Mouse (Mus musculus): ENCODE measurements around the gene Tekt1. TPM values are rescaled to one million over a fixed set of nuclear protein-coding genes. Genes with fewer than 3 reads are reported as not detected.

Tekt1 gene
- polyA plus RNA-seq, 1 experiment, result not detected

DNA sequence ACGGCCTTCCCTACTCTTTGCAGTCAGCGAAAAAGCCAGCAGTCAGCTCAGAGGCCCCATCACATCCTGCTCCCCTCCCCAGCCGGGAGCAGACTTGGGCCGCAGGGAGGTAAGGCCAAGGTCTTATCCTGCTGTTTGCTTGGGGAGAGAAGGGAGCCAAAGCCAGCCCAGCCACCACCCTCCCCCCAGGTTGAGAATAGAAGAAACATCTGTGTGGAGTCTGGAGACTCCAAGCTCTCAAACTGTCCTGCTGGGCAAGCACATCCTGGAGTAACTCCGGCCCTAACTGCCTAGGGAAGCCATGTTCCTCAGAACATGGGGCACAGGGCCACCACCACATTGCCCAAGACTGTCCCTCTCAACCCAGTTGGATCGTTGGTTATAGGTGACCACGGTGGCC lies 34.4 kb upstream of the Tekt1 start:
- Histone ChIP-seq H3K4me3 (replicated peaks; ENCODE audit: control insufficient read depth, low read depth, low read length) (no peak overlapping the region), H3K27ac (ENCODE audit: control insufficient read depth, insufficient read depth, low read depth, low read length, poor library complexity) (no peak overlapping the region), H3K4me1 (ENCODE audit: control insufficient read depth, insufficient read depth, low read length) (no peaks in the 10 kb centered on the region)
- WGBS, result 74% methylated on average over 7 of the region's 7 CpGs
- TF ChIP-seq POLR2A (IDR thresholded peaks at IDR 0.05; ENCODE audit: borderline replicate concordance, control insufficient read depth, low read depth, low read length), result no peak
- TF ChIP-seq CTCF (IDR thresholded peaks at IDR 0.05; ENCODE audit: control insufficient read depth, insufficient read depth, low read length), result no peak

DNA sequence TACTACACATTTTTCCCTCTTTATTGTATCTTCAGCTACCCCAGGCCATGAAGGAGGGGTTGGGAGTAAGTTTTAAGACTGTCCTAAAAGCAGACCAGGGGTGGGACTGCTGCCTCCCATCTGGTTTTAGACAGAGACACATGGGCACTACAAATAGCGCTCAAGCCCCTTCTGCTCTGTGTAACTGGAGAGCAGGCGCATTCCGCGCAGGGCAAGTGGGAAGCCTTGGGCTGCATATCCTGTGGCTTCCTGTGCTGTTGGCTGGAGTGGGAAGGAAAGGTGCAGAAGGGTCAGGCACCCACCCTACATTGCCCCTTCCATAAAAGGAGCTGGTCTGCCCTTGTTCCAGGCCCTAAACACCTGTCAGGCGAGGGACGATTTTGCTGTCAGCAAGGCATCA lies 33.4 kb upstream of the Tekt1 start:
- TF ChIP-seq CTCF (IDR thresholded peaks at IDR 0.05; ENCODE audit: control insufficient read depth, insufficient read depth, low read length) (no peak), POLR2A (IDR thresholded peaks at IDR 0.05; ENCODE audit: borderline replicate concordance, control insufficient read depth, low read depth, low read length) (no peak)
- no peak overlapping the region for H3K4me3 ChIP-seq (replicated peaks; ENCODE audit: control insufficient read depth, low read depth, low read length)
- no peak overlapping the region for H3K27ac ChIP-seq (ENCODE audit: control insufficient read depth, insufficient read depth, low read depth, low read length, poor library complexity)
- H3K4me1 ChIP-seq (ENCODE audit: control insufficient read depth, insufficient read depth, low read length), result no peaks in the 10 kb centered on the region
- 79% methylated on average over 6 of the region's 6 CpGs for WGBS

DNA sequence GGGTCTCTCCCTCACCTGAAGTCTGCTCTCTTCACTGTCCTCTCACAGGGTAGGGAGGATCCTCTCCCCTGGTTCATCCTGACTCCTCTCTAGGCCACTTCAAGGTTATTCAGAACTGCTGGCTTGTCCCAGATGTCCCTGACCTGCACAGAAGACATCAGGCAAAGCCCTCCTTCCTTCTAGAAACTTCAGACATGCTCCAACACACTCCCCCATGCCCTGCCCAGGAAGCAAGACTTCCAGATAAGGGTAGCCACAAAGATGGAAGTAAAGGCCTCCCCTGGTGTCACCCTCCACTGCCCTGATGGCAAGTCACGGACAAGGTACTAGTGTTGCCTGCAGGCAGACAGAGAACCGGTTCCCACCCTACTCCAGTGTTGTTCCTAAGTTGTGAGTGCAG lies 32.5 kb upstream of the Tekt1 start:
- no peak overlapping the region for H3K4me3 ChIP-seq (replicated peaks; ENCODE audit: control insufficient read depth, low read depth, low read length)
- no peaks in the 10 kb centered on the region for H3K4me1 ChIP-seq (ENCODE audit: control insufficient read depth, insufficient read depth, low read length)
- 36% methylated on average over 2 of the region's 2 CpGs for WGBS
- no peak for TF ChIP-seq CTCF (IDR thresholded peaks at IDR 0.05; ENCODE audit: control insufficient read depth, insufficient read depth, low read length)
- TF ChIP-seq POLR2A (IDR thresholded peaks at IDR 0.05; ENCODE audit: borderline replicate concordance, control insufficient read depth, low read depth, low read length), result no peak
- H3K27ac ChIP-seq (ENCODE audit: control insufficient read depth, insufficient read depth, low read depth, low read length, poor library complexity), result no peak overlapping the region

DNA sequence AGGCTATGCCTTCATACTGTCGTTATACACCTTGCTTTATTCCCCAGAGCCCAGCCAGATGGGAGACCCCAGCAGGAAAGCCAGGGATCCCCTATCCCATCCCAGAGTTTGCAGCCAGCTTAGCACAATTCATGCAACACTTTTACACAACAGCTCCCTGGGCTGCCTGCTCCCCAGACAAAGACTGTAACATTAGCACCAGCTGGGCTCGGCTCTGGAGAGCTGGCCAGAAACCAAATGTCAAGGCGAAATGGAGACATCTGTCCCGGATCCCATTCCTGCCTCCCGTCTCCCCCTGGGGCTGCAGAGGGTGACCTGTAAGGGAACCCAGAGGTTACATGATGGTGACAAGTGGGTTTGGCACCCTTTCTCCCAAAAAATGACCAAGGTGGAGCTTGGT lies 31.4 kb upstream of the Tekt1 start:
- 66% methylated on average over 5 of the region's 5 CpGs for WGBS
- H3K27ac ChIP-seq (ENCODE audit: control insufficient read depth, insufficient read depth, low read depth, low read length, poor library complexity), result no peak overlapping the region
- no peak overlapping the region for H3K4me3 ChIP-seq (replicated peaks; ENCODE audit: control insufficient read depth, low read depth, low read length)
- TF ChIP-seq POLR2A (IDR thresholded peaks at IDR 0.05; ENCODE audit: borderline replicate concordance, control insufficient read depth, low read depth, low read length), result no peak
- no peak for TF ChIP-seq CTCF (IDR thresholded peaks at IDR 0.05; ENCODE audit: control insufficient read depth, insufficient read depth, low read length)
- no peaks in the 10 kb centered on the region for H3K4me1 ChIP-seq (ENCODE audit: control insufficient read depth, insufficient read depth, low read length)

- H3K4me1 ChIP-seq (ENCODE audit: control insufficient read depth, insufficient read depth, low read length), result no peaks in the 10 kb centered on the region
- TF ChIP-seq POLR2A (IDR thresholded peaks at IDR 0.05; ENCODE audit: borderline replicate concordance, control insufficient read depth, low read depth, low read length) (no peak), CTCF (IDR thresholded peaks at IDR 0.05; ENCODE audit: control insufficient read depth, insufficient read depth, low read length) (no peak)
- no peak overlapping the region for H3K4me3 ChIP-seq (replicated peaks; ENCODE audit: control insufficient read depth, low read depth, low read length)
- H3K27ac ChIP-seq (ENCODE audit: control insufficient read depth, insufficient read depth, low read depth, low read length, poor library complexity), result no peak overlapping the region
- WGBS, result 51% methylated on average over 3 of the region's 3 CpGs
Observed at GRCm38 (mm10) chr11:72393243-72393642, 31.0 kb upstream of the Tekt1 start.

DNA sequence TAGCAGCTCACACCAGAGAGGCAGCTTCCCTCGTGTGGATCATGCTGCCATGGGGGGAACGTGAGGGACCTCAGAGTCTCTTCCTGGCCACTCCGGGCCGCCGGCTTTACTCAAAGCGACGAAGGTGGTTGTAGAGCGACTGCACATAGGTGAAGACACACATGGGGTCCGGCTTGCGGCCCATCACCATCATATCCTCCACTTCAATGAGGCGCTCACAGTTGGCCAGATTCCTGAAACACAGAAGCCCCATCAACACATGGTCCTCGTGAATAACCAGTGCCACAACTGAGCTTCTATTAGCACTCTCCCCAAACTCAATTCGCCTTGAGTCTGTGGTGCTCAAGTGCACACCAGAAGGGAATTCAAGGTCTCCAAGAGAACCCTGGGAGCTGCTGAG lies 28.9 kb upstream of the Tekt1 start:
- H3K4me3 ChIP-seq (replicated peaks; ENCODE audit: control insufficient read depth, low read depth, low read length), result no peak overlapping the region
- 83% methylated on average over 13 of the region's 13 CpGs for WGBS
- no peaks in the 10 kb centered on the region for H3K4me1 ChIP-seq (ENCODE audit: control insufficient read depth, insufficient read depth, low read length)
- H3K27ac ChIP-seq (ENCODE audit: control insufficient read depth, insufficient read depth, low read depth, low read length, poor library complexity), result no peak overlapping the region
- TF ChIP-seq POLR2A (IDR thresholded peaks at IDR 0.05; ENCODE audit: borderline replicate concordance, control insufficient read depth, low read depth, low read length) (no peak), CTCF (IDR thresholded peaks at IDR 0.05; ENCODE audit: control insufficient read depth, insufficient read depth, low read length) (no peak)

DNA sequence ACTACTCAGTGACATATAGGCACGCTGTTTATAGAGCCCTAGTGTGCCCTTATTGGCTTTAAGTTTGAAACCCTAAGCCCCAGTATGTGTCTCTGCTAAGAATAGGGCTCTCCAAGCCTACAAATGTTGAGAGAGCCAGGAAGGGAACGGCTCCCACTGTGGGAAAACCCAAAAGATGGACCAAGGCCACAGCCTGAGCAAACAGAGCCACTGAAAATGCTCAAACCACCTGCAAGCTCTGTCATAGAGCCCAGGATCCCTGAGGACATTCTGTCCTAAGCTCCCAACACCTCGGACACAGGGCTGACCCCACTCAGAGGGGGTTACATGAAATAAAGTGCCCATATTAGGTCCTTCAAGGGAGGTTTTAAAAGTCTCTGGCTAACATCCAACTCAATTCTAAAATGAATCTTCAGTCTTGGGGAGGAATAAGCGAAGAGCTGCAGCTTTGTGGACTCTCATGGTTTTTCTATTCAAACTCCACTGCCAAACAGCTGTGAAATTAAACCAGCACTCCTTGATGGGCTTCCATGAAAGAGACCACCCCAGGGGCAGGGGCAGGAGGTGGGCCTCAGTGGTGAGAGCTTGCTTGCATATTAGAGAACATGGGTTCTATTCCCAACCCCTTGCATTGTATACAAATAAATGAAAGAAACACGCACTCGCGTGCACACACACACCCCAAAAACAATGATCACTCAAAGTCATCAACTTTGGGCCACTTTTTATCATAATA lies 27.3 kb upstream of the Tekt1 start:
- TF ChIP-seq CTCF (IDR thresholded peaks at IDR 0.05; ENCODE audit: control insufficient read depth, insufficient read depth, low read length) (no peak), POLR2A (IDR thresholded peaks at IDR 0.05; ENCODE audit: borderline replicate concordance, control insufficient read depth, low read depth, low read length) (no peak)
- 74% methylated on average over 7 of the region's 7 CpGs for WGBS
- Histone ChIP-seq H3K27ac (ENCODE audit: control insufficient read depth, insufficient read depth, low read depth, low read length, poor library complexity) (no peak overlapping the region), H3K4me3 (replicated peaks; ENCODE audit: control insufficient read depth, low read depth, low read length) (no peak overlapping the region), H3K4me1 (ENCODE audit: control insufficient read depth, insufficient read depth, low read length) (no peaks in the 10 kb centered on the region)

DNA sequence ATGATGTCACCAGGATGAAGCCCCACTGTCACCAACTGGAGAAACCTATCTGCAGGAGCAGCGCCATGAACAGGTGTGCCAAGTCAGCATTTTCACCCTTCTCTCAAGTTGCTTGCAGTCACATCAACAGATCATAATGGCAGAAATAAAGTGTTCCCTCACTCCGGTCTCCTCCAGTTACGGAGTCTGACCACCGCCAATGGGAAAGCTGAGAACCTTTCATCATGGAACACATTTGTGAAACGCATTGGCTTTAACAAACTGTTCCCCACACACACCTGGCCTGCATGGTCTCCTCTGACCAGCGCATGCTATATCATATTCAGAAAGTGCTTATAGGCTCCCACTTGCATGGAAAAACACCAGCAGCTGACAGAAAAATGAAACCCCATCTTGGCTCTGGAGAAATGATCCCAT lies 25.9 kb upstream of the Tekt1 start:
- Histone ChIP-seq H3K4me3 (replicated peaks; ENCODE audit: control insufficient read depth, low read depth, low read length) (no peak overlapping the region), H3K27ac (ENCODE audit: control insufficient read depth, insufficient read depth, low read depth, low read length, poor library complexity) (no peak overlapping the region), H3K4me1 (ENCODE audit: control insufficient read depth, insufficient read depth, low read length) (no peaks in the 10 kb centered on the region)
- no peak for TF ChIP-seq CTCF (IDR thresholded peaks at IDR 0.05; ENCODE audit: control insufficient read depth, insufficient read depth, low read length)
- TF ChIP-seq POLR2A (IDR thresholded peaks at IDR 0.05; ENCODE audit: borderline replicate concordance, control insufficient read depth, low read depth, low read length), result no peak
- WGBS, result 92% methylated on average over 6 of the region's 6 CpGs

DNA sequence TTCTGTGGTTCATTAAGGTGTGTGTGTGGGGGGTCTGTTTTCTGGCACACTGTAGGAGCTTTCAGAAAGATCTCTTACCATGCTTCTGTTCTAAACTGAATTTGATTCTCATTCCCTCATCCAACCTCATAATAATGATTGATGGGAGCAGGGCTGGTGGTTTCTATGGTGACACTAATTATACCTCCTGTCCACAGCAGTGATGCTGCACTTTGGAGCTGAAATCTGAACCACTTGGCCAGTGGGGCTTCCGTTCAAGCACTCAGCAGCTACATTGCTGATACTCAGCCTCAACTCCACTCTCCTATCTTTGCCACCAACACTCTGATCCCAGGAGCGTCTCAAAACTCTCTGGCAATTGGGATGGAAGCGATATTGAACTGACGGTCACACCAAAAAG lies 17.1 kb upstream of the Tekt1 start:
- TF ChIP-seq CTCF (IDR thresholded peaks at IDR 0.05; ENCODE audit: control insufficient read depth, insufficient read depth, low read length) (no peak), POLR2A (IDR thresholded peaks at IDR 0.05; ENCODE audit: borderline replicate concordance, control insufficient read depth, low read depth, low read length) (no peak)
- Histone ChIP-seq H3K27ac (ENCODE audit: control insufficient read depth, insufficient read depth, low read depth, low read length, poor library complexity) (no peak overlapping the region), H3K4me3 (replicated peaks; ENCODE audit: control insufficient read depth, low read depth, low read length) (no peak overlapping the region), H3K4me1 (ENCODE audit: control insufficient read depth, insufficient read depth, low read length) (no peaks in the 10 kb centered on the region)
- WGBS, result 76% methylated on average over 4 of the region's 4 CpGs

All from bone marrow, adult 2 months (tissue).